Mouse (Mus musculus) left cerebral cortex, adult 2 months (tissue): ENCODE results near the gene Cdk10. TPM values are rescaled to one million over a fixed set of nuclear protein-coding genes. Genes with fewer than 3 reads are reported as not detected.
A peak's percentile ranks its signal among the peaks of the same experiment; 100 is the strongest.
"Not testable (repeated sequence)": the region's sequence is repeated elsewhere in the genome, so short reads cannot be mapped to it uniquely, and the experiment has no call there.

ENCODE experiments used
- DNase-seq, 2 experiments: peaks; one replicate each; pipeline ENCODE4 v3.0.0; 2021 to 2022; ENCODE audit warnings: low spot score in 2 of 2, mixed read lengths in 1 of 2; ENCODE audit errors: extremely low spot score in 1 of 2
- H3K27ac ChIP-seq: fragments of 200-600 bp; 2 replicates; pipeline ENCODE4 v1.8.1; 2022
- H3K4me3 ChIP-seq: fragments of 200-600 bp; 2 replicates; pipeline ENCODE4 v1.8.1; 2022
- CTCF ChIP-seq: fragments of 200-600 bp; IDR thresholded peaks from 2 replicates; pipeline ENCODE4 v1.8.1; 2022; ENCODE audit warnings: antibody characterized with exemption, mild to moderate bottlenecking, moderate library complexity
- intact Hi-C: fragments of 180-260 bp; cut with DNase I; formaldehyde crosslinking; loops from one replicate; pipeline ENCODE4 v1.15.1; 2025
- long read RNA-seq, 2 experiments: library from polyadenylated mRNA; stranded (forward); transcript quantifications; one replicate each; pipeline ENCODE4 v2.0.0; 2021; ENCODE audit warnings: borderline mapping rate in 2 of 2
- total RNA-seq, 2 experiments: library from RNA; stranded (reverse); gene quantifications; 2 replicates each; pipeline ENCODE4 v1.2.3; 2021

Gene Cdk10
- total RNA-seq: 100 to 1,000 TPM; 101 to 111 TPM
- long read RNA-seq, experiment 1, transcript Cdk10-201 (13 exons, 1,642 nt): minor isoform, 12 of 52 reads
- long read RNA-seq, experiment 1, transcript Cdk10-212 (13 exons, 1,580 nt): major isoform, 26 of 52 reads
- long read RNA-seq, experiment 1, partial matches to known transcripts: 4 of 52 reads
- long read RNA-seq, experiment 1, other reads (novel, unspliced or antisense): 10 of 52 reads
- long read RNA-seq, experiment 2, transcript Cdk10-212 (13 exons, 1,580 nt): major isoform, 13 of 35 reads
- long read RNA-seq, experiment 2, transcript Cdk10-201 (13 exons, 1,642 nt): minor isoform, 10 of 35 reads
- long read RNA-seq, experiment 2, partial matches to known transcripts: 3 of 35 reads
- long read RNA-seq, experiment 2, other reads (novel, unspliced or antisense): 9 of 35 reads

DNA sequence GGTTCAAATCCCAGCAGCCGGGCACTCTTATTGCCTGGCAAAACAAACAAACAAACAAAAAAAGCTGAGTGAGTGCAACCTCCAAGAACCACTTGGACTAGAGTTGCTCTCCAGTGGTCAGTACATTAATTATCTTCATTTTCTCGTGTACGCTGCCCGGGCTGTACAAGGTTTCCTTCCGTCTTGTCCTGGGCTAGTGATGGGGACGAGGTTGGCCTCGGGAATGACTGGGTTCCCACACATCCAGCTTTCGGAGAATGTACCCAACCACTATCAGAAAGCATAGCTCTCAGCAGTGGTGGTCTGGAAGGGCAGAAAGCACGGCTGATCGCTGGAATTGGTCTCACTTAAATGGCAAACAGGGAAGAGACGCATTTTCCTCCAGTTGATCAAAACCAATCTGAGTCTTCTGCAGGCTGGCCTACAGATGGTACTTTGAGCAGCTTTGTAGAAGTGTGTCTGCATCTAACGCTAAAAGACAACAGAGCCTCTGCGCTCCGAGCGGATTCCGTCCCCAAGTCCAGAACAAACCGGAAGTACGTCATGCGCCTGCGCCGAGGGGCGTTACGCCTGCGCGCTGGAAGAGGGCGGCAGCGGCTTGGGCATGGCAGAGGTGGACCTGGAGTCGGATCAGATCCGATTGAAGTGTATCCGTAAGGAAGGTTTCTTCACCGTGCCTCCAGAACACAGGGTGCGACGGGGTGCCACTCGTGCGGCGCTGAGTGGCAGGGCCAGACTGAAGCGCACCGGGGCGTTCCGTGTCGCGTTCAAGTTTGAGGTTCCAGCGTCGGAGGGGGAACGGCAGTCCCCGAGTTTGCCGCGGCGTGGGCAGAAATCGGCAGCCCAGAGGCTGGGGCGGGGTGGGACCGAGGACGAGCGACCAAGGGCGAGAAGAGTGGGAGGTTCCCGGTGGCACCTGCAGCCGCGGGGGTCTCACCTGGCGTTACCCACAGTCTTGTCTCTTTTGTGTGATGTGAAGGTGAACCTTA is at the start of gene Cdk10:
TSS of gene Cdk10 (plus strand) at position 565 of the 989 bp plus-strand sequence.
- H3K4me3 ChIP-seq: peak within 1 kb of the TSS; percentile 76
- intact Hi-C loops: no loop called here
- peak; percentile 93 to 96 for DNase-seq
- no peak for TF ChIP-seq CTCF
- peak within 1 kb of the TSS; percentile 91 for H3K27ac ChIP-seq

DNA sequence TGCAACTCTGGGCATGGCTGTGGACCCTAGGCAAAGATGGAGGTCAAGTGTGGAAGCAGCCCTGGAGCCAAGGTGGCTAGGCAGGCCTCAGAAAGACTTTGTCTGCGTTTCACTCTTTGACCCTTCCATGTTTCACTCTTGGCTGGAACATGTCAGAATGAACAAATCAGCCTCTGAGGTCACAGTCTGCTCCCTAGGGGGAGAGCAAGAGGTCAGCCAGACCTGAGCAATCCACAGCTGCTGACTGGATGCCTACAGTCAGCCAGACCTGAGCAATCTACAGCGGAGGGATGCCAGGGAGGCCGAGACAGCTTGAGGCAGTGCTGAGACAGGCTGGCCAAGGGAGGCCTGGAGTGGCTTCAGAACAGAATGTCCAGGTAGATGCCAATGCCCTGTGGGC is 43.3 kb upstream of the Cdk10 start:
- intact Hi-C loops: no loop called here
- TF ChIP-seq CTCF: no peak
- no peak for DNase-seq
- H3K4me3 ChIP-seq: no peak overlapping the region
- no peak overlapping the region for H3K27ac ChIP-seq

DNA sequence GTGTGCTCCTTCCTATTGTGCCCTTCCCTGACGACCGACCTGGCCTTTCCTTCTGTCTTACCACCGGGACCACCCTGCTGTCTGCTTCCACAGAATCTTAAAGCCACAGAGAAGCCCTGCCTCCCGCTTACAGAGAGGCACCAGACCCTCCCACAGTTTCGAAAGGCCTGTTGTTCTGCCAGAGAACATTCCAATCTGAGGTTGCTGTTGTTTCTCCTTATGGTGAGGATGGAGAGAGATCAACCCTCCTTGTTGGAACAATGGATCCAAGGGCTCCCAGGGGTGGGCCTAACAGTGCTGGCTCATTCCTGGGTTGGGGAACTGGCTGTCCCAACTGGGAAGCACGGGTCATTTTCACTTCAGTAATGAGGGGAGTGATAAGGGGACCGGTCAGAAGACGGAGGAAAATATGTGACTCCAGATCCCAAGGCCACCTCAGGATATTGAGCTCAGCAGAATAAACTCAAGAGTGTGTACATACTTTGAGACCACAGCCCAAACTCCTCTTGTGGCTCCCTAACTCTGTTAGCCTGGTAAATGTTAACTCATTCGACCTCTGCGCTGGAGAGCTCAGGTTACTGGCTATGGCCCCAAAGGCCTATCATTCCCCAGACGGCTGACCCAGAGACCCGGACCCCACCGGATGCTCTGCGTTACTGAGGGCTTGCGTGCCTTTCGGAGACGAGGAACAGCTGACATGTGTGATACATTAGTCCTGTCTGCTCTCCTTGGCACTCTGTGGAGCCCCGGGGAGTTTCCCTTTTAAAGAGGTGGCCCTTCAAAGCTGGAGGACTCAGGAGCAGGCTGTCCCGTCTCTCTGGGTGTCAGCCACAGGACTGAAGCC is 38.9 kb upstream of the Cdk10 start, which contains the start of gene Dpep1:
TSS of gene Dpep1 (plus strand) at position 677 of the 844 bp plus-strand sequence.
- no peak for DNase-seq
- H3K27ac ChIP-seq: no peak within 1 kb of the TSS
- H3K4me3 ChIP-seq: no peak within 1 kb of the TSS
- TF ChIP-seq CTCF: no peak
- intact Hi-C loops: loop anchor here (5.0 kb wide), 1 partner anchor 38 kb away; no protein-coding TSS in a partner anchor

DNA sequence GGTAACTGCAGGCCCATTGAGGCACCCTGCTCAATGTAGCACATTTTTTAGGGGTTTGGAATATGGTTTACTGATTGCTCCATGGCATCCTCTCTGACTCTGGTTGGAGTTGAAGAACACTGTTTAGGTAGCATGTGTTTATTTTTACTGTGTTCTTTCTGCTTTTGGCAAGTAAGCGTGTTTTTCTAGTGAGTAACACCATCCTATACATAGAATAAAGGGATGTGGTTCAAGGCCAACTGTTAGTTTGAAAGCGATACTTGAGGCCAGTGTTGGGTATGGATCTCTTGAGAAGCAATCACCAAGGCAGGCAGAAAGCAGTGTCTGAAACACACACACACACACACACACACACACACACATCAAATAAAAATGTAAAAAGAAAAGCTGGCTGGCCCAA is 36.6 kb upstream of the Cdk10 start:
- TF ChIP-seq CTCF: no peak
- no peak overlapping the region for H3K4me3 ChIP-seq
- intact Hi-C loops: loop anchor here (5.0 kb wide), 1 partner anchor 41 kb away; no protein-coding TSS in a partner anchor
- no peak for DNase-seq
- no peak overlapping the region for H3K27ac ChIP-seq

DNA sequence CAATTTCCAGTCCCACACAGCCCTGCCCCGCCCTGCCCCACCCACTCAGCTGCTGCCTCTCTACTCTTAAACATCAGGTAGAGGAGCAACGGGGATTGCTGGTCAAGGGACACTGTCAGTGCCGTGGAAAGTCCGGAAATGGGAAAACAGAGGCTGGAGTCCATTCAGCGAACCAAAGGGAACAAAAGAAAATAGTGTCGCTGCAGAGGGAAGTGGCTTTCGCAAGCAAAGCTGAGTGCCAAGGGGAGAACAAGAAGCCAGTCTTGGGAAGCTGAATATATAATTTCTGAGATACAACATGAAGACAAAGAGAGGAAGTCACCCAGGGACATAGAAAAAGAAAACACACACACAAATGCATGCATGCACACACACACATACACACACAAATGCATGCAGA is 35.8 kb upstream of the Cdk10 start:
- Histone ChIP-seq H3K27ac (no peak overlapping the region), H3K4me3 (no peak overlapping the region)
- no peak for DNase-seq
- intact Hi-C loops: loop anchor here (5.0 kb wide), 1 partner anchor 42 kb away; no protein-coding TSS in a partner anchor
- no peak for TF ChIP-seq CTCF

DNA sequence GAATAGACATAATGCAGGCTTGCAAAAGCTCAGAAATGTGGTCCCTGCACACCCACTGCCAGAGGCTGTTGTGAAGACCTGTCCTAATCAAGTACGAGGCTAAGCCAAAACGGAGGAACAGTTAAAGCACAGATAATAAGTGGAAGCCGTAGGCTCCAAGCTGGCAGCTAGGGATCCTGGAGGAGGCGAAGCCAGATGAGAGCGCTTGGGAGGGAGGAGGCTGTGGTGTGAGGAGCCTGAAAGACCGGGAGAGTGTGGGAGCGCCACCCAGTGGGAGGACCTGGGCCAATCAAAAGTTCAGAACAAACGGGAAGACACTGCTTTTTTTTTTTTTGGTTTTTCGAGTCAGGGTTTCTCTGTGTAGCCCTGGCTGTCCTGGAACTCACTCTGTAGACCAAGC is 34.0 kb upstream of the Cdk10 start:
- peak; percentile 59 for TF ChIP-seq CTCF
- H3K4me3 ChIP-seq: no peak overlapping the region
- DNase-seq: peak; percentile 77 to 78
- no peak overlapping the region for H3K27ac ChIP-seq
- intact Hi-C loops: loop anchor here (10.0 kb wide), 1 partner anchor 566 kb away; the partner anchor contains the start of gene Pabpn1l

DNA sequence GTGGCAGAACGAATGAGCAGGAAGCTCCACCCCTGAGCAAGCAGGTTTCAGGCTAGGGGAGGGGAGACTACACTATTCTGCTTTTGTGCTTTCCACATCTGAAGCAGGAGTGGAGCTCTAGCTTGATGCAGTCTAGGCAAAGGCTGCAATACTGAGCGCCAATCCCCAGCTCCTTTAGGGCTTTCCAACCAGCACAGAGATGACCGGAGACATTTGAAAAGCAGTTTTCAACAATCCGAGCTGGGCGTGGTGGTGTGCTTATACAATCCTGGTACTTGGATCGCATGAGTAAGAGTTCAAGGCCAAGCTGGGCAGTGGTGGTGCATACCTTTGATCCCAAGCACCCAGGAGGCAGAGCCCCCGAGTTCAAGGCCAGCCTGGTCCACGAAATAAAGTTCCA is 32.7 kb upstream of the Cdk10 start:
- H3K4me3 ChIP-seq: no peak overlapping the region
- no peak for DNase-seq
- TF ChIP-seq CTCF: no peak
- no peak overlapping the region for H3K27ac ChIP-seq
- intact Hi-C loops: loop anchor here (10.0 kb wide), 1 partner anchor 567 kb away; the partner anchor contains the start of gene Pabpn1l

DNA sequence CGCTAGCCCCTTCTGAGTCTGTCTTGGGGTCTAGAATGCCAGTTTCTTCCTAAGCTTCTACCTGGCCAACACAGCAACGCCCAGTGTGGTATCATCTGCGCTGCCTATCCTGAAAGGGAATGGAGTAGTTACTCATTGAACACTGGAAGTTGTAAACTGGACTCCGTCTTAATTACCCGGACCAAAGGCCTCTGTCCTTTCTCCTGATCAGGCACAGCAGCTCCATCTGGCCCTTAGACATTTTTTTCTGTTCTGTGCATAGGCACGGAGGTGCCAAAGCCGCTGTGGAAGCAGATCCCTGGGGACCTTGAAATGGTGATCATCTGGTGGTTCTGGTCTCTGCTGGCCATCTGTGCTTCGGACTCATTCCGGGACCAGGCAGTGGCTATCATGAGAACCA is 30.9 kb upstream of the Cdk10 start:
- intact Hi-C loops: loop anchor here (10.0 kb wide), 1 partner anchor 569 kb away; the partner anchor contains the start of gene Pabpn1l
- TF ChIP-seq CTCF: no peak

DNA sequence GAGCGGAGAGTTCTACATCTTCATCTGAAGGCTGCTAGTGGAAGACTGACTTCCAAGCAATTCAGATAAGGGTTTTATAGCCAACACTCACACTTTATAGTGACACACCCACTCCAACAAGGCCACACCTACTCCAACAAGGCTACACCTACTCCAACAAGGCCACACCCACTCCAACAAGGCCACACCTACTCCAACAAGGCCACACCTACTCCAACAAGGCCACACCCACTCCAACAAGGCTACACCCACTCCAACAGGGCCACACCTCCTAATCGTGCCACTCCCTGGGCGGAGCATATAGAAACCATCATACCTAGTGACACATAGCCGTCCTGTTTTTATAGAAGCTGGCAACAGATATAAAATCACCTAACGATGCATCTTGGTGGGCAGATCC is 27.6 kb upstream of the Cdk10 start:
- DNase-seq, H3K27ac ChIP-seq, H3K4me3 ChIP-seq: not testable (repeated sequence)
- intact Hi-C loops: loop anchor here (5.0 to 10.0 kb wide), 2 partner anchors 360 to 572 kb away; partner anchors contain the start of gene Pabpn1l

More for the DNA sequence above, 30.9 kb upstream of the Cdk10 start:
- no peak overlapping the region for H3K27ac ChIP-seq
- no peak for DNase-seq
- H3K4me3 ChIP-seq: no peak overlapping the region

DNA sequence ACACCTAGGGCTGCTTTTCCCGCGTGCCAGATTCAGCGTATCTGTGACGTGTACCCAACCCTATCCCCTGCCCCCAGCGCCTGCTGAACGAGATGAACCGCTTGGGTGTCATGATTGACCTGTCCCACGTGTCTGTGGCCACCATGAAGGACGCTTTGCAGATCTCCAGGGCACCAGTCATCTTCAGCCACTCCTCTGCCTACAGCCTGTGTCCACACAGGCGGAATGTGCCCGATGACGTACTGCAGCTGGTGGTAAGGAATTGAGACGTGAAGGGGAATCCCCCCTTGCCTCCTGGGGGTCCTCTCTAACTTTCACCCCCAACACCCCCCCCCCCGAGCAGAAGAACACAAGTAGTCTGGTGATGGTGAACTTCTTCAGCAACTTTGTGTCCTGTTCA is 24.8 kb upstream of the Cdk10 start:
- no peak overlapping the region for H3K27ac ChIP-seq
- H3K4me3 ChIP-seq: no peak overlapping the region
- intact Hi-C loops: loop anchor here (5.0 to 10.0 kb wide), 2 partner anchors 363 to 575 kb away; partner anchors contain the start of gene Pabpn1l

More for the DNA sequence above, 24.8 kb upstream of the Cdk10 start:
- TF ChIP-seq CTCF: no peak
- DNase-seq: no peak
